Mouse (Mus musculus) liver, embryonic 12.5 days (tissue): Measurements from ENCODE around the gene Cds1. TPM values are rescaled to one million over a fixed set of nuclear protein-coding genes. Genes with fewer than 3 reads are reported as not detected.
A peak's percentile ranks its signal among the peaks of the same experiment; 100 is the strongest.

ENCODE experiments used
- ATAC-seq: fragments of 200-750 bp; cut with Nextera tagmentation; 2 replicates; pipeline ENCODE4 v1.8.0; 2017; ENCODE audit warnings: moderate number of reproducible peaks, mild to moderate bottlenecking, moderate library complexity
- H3K27ac ChIP-seq: fragments of 300-500 bp; sonication (generic); 2 replicates; pipeline ENCODE4 v1.5.1; 2016; ENCODE audit warnings: mild to moderate bottlenecking
- H3K27me3 ChIP-seq: fragments of 300-500 bp; sonication (generic); replicated peaks from 2 replicates; pipeline ENCODE4 v1.6.1; 2016; ENCODE audit warnings: mild to moderate bottlenecking, moderate library complexity
- H3K36me3 ChIP-seq: fragments of 300-500 bp; sonication (generic); 2 replicates; pipeline ENCODE4 v1.6.1; 2016; ENCODE audit warnings: mild to moderate bottlenecking, moderate library complexity
- H3K4me1 ChIP-seq: fragments of 300-500 bp; sonication (generic); 2 replicates; pipeline ENCODE4 v1.6.1; 2016
- H3K4me2 ChIP-seq: fragments of 300-500 bp; sonication (generic); 2 replicates; pipeline ENCODE4 v1.6.1; 2016; ENCODE audit warnings: mild to moderate bottlenecking, moderate library complexity
- H3K4me3 ChIP-seq: fragments of 300-500 bp; sonication (generic); 2 replicates; pipeline ENCODE4 v1.5.1; 2016; ENCODE audit warnings: mild to moderate bottlenecking, moderate library complexity
- H3K9ac ChIP-seq: fragments of 300-500 bp; sonication (generic); 2 replicates; pipeline ENCODE4 v1.6.1; 2016; ENCODE audit warnings: mild to moderate bottlenecking, moderate library complexity
- H3K9me3 ChIP-seq: fragments of 300-500 bp; sonication (generic); replicated peaks from 2 replicates; pipeline ENCODE4 v1.6.1; 2016; ENCODE audit warnings: mild to moderate bottlenecking, moderate library complexity
- WGBS: fragments of 180-500 bp; shearing (Covaris S2); methylation state at CpG from one replicate; pipeline ENCODE4 v1.1.7; 2016; ENCODE audit not compliant: insufficient replicate concordance; 5-methylcytosine and 5-hydroxymethylcytosine counted together
- polyA plus RNA-seq: library from polyadenylated mRNA; unstranded; fragments of >200 nt; fragmentation: Nextera tagmentation; extraction: Ambion mirVana; gene quantifications from 2 replicates; pipeline ENCODE4 v1.2.1, GENCODE M21; 2016

Gene Cds1
- polyA plus RNA-seq, 1 experiment from 2014 or later, result 0.68 TPM

DNA sequence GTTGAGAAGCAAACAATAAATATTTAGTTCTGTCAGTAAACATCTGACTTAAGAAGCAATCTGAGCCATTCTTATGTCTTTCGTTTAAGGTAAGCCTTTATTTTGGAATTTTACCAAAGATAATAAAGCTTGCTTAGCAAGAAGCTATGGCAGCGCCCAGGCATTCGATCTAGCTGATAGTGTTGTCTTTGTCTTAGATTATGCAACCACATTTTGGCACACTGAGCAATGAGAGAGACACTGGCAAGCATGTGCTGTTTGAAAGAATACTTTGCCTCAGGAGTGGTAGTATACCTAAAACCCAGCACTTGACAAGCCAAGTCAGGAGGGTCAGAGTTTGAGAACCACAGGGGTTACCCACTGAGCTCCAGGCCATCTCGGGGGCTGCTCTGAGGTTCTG lies 16.0 kb downstream of the Cds1 start:
- H3K9ac ChIP-seq, result no peak overlapping the region
- no peaks in the 10 kb centered on the region for H3K9me3 ChIP-seq
- 71% methylated on average over 4 of the region's 4 CpGs for WGBS
- H3K4me2 ChIP-seq, result no peak overlapping the region
- no peaks in the 10 kb centered on the region for H3K27me3 ChIP-seq
- ATAC-seq, result no peak
- no peak overlapping the region for H3K4me3 ChIP-seq
- H3K4me1 ChIP-seq, result no peaks in the 10 kb centered on the region
- no peaks in the 10 kb centered on the region for H3K36me3 ChIP-seq
- H3K27ac ChIP-seq, result no peak overlapping the region

DNA sequence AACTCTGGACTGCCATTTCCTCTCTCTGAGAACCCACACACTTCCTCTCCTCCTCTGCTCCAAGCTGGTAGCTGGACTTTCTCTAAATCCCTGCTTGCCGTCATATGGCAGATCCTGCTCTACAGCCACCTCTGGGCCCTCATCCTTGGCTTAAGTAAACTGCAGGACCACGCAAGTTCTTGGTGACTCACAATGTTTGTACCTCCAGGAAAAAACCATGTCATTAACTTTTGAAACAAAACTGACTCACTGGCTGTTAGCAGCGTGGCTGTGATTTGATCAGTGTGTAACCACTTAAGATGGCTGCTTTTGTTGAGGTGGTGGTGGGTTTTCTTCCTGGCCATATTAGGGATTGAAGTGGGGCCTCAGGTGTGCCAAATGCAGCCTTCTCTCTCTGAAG lies 19.4 kb downstream of the Cds1 start:
- no peak overlapping the region for H3K27ac ChIP-seq
- no peak for ATAC-seq
- H3K36me3 ChIP-seq, result no peaks in the 10 kb centered on the region
- 69% methylated on average over 3 of the region's 3 CpGs for WGBS
- no peaks in the 10 kb centered on the region for H3K4me1 ChIP-seq
- no peaks in the 10 kb centered on the region for H3K9me3 ChIP-seq
- no peak overlapping the region for H3K4me2 ChIP-seq
- H3K9ac ChIP-seq, result no peak overlapping the region
- H3K4me3 ChIP-seq, result no peak overlapping the region
- H3K27me3 ChIP-seq, result no peaks in the 10 kb centered on the region

DNA sequence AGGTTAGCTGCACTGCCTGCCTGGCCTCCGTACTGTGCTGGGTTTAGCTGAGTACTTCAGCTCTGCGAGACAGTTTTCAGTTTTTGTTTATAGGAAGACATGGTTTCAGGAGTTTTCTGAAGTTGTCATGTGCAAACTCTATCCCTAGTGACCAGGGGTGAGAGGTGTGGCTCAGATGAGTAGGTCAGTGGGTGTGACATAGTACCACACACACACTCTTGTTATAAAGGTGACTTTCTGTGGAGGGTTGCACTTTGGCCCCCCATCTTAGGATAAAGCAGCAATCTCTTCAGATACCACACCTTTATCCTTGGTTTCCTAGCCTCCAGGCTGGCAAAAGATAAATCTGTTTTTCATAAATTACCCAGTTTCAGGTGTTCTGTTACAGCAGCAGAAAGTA lies 19.9 kb downstream of the Cds1 start:
- no peak overlapping the region for H3K4me3 ChIP-seq
- no peak overlapping the region for H3K27ac ChIP-seq
- H3K4me2 ChIP-seq, result no peak overlapping the region
- no peaks in the 10 kb centered on the region for H3K4me1 ChIP-seq
- no peaks in the 10 kb centered on the region for H3K9me3 ChIP-seq
- WGBS, result 80% methylated on average over 2 of the region's 2 CpGs
- no peaks in the 10 kb centered on the region for H3K36me3 ChIP-seq
- ATAC-seq, result no peak
- H3K27me3 ChIP-seq, result no peaks in the 10 kb centered on the region
- H3K9ac ChIP-seq, result no peak overlapping the region

DNA sequence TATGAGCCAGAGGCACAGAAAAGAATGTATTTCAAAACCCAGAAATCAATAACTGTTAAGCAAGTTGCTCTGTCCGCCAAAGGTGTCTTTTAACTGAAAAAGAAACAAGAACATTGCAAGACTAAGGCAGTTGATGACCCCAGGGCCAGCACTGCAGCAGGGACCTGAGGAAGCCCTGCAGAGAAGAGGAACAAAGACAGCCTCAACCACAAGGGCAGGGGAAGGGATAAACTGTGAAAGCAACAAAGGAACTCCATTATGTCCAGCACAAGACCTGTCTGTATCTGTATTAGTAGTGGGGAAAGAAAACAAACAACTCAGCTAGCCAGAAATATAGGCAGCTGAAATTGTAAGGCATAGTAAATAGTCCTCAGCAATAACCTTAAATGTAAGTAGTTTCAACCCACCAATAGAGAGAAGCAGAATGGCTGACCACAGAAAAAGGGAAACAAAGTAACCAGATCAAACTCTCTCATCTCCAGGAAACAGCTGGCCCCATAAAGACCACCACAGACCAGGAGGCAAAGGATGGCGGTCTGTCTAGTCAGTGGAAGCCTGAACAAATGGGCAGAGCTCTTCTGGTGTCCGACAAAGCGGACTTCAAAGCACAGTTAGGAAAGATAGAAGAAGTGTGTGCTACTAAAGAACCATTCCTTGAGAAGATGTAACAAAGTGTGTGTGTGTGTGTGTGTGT lies 21.1 kb downstream of the Cds1 start:
- H3K9me3 ChIP-seq, result no peaks in the 10 kb centered on the region
- ATAC-seq, result no peak
- H3K27ac ChIP-seq, result no peak overlapping the region
- no peak overlapping the region for H3K9ac ChIP-seq
- H3K36me3 ChIP-seq, result no peaks in the 10 kb centered on the region
- H3K4me3 ChIP-seq, result no peak overlapping the region
- H3K4me2 ChIP-seq, result no peak overlapping the region
- H3K27me3 ChIP-seq, result no peaks in the 10 kb centered on the region
- 38% methylated on average over 4 of the region's 4 CpGs for WGBS
- H3K4me1 ChIP-seq, result no peaks in the 10 kb centered on the region

DNA sequence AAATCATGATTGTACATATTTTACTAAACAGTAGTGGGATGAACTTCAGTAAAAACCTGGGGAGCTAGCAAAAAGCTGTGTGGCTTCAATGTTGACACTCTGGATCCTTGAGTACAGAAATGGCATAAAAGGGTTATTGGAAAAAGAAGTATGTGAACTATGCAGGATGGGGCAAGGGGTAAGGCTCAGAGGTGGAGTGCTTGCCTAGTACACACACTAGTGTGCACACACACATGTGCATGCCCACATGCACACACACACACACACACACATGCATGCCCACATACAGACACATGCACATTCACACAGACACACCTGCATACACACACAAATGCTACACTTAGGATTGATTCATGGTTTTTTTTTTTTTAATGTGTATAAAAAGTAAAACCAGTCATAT lies 24.8 kb downstream of the Cds1 start:
- Histone ChIP-seq H3K9me3 (no peaks in the 10 kb centered on the region), H3K9ac (no peak overlapping the region), H3K36me3 (no peaks in the 10 kb centered on the region), H3K4me3 (no peak overlapping the region), H3K27ac (no peak overlapping the region), H3K4me2 (no peak overlapping the region), H3K27me3 (no peaks in the 10 kb centered on the region), H3K4me1 (no peaks in the 10 kb centered on the region)
- no peak for ATAC-seq

DNA sequence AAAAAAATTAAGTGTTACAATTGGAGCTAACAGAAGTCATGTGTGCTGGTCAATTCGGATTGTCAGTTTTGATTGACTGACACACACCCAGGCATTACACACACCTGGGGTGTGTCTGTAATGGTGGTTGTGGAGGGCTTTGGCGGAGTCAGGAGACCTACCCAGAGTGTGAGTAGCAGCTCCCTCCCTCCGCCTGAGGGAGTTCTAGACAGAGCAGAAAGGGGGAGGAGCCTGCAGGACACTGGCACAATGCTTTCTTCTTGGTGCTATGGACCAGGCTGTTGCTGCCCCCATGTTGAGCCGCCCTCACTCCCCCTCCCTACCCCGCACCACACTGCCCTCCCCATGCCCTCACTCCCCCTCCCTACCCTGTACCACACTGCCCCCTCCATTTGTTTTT lies 25.6 kb downstream of the Cds1 start:
- H3K4me3 ChIP-seq, result no peak overlapping the region
- 54% methylated on average over 5 of the region's 5 CpGs for WGBS
- no peak overlapping the region for H3K27ac ChIP-seq
- no peaks in the 10 kb centered on the region for H3K27me3 ChIP-seq
- no peak overlapping the region for H3K9ac ChIP-seq
- no peaks in the 10 kb centered on the region for H3K36me3 ChIP-seq
- no peaks in the 10 kb centered on the region for H3K9me3 ChIP-seq
- H3K4me2 ChIP-seq, result no peak overlapping the region
- ATAC-seq, result peak; percentile 52; the same call in 1 of the 2 replicates
- no peaks in the 10 kb centered on the region for H3K4me1 ChIP-seq

DNA sequence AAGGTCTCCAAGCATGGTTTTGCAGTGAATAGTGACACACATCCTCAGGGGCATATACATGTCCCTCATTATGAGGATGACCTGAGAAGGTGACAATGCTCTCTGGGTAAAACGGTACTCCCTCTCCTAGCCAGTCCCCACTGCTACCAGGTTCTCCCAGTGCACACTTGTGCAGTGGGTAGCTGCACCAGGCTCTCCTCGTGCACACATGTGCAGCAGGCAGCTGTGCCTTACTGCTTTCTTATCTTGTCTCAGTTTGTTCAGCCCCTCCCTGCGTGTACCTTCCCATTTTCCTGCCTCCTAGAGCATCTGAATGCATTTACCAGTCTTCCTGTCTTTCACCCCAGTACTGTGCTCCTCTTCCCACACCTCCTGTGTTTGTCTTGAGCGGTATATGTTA lies 27.7 kb downstream of the Cds1 start:
- H3K36me3 ChIP-seq, result no peaks in the 10 kb centered on the region
- no peak overlapping the region for H3K27ac ChIP-seq
- 35% methylated on average over 4 of the region's 4 CpGs for WGBS
- no peak overlapping the region for H3K4me2 ChIP-seq
- H3K4me3 ChIP-seq, result no peak overlapping the region
- no peak for ATAC-seq
- H3K9me3 ChIP-seq, result no peaks in the 10 kb centered on the region
- H3K4me1 ChIP-seq, result no peaks in the 10 kb centered on the region
- H3K9ac ChIP-seq, result no peak overlapping the region
- no peaks in the 10 kb centered on the region for H3K27me3 ChIP-seq

DNA sequence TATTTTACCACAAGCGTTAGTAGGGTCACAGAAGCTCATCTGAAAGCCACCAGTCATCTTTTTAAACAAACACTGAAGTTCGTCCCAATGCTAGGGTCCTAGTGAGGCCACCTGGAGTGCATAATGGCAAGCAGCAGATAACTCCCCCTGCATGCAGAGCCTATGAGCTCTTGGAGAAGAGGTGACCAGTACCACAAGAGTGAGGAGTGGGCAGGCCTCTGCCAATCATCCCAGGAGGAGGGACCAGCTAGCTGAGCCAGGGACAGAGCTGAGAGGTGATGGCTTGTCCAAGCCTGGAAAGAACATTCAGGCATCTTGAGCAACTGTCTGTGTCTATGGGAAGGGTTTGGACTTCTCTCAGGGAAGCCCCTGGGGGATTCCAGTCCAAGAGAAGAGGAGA lies 37.0 kb downstream of the Cds1 start:
- H3K4me2 ChIP-seq, result no peak overlapping the region
- no peaks in the 10 kb centered on the region for H3K4me1 ChIP-seq
- no peaks in the 10 kb centered on the region for H3K9me3 ChIP-seq
- H3K9ac ChIP-seq, result no peak overlapping the region
- no peak overlapping the region for H3K27ac ChIP-seq
- no peaks in the 10 kb centered on the region for H3K36me3 ChIP-seq
- WGBS, result 66% methylated on average over 2 of the region's 2 CpGs
- ATAC-seq, result no peak
- H3K27me3 ChIP-seq, result no peaks in the 10 kb centered on the region
- no peak overlapping the region for H3K4me3 ChIP-seq

DNA sequence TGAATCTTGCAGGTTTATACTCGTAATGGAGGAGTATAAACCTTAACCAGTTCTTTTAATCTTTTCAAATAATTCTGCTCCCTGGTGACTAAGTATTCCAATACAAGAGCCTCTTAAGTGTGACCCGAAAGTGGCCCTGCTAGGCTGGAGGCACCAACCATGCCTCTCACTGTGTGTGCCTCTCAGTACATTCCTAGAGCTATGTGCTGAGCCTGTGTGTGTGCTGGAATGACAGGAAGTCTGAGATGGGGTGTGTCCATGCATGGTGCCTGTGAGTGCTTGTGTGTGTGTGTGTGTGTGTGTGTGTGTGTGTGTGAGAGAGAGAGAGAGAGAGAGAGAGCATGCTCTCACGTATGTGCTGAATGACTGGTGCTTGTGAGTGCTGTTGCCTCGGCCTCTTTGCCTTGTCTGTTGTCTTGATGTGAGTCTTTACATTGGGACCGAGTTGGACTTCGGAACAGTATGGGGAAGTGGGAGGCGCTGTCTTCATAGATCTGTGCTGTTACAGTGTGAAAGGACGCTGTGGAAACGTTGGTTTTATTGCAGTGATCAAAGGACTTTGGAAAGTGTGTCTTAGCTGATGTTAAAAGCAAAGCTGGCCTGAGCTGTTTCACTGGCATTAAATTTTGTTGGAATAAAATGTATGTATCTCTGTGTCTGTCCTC lies 37.6 kb downstream of the Cds1 start:
- Histone ChIP-seq H3K4me3 (no peak overlapping the region), H3K9ac (no peak overlapping the region), H3K4me1 (no peaks in the 10 kb centered on the region), H3K4me2 (no peak overlapping the region), H3K27ac (no peak overlapping the region), H3K36me3 (no peaks in the 10 kb centered on the region), H3K9me3 (no peaks in the 10 kb centered on the region), H3K27me3 (no peaks in the 10 kb centered on the region)
- no peak for ATAC-seq
- 65% methylated on average over 9 of the region's 9 CpGs for WGBS

DNA sequence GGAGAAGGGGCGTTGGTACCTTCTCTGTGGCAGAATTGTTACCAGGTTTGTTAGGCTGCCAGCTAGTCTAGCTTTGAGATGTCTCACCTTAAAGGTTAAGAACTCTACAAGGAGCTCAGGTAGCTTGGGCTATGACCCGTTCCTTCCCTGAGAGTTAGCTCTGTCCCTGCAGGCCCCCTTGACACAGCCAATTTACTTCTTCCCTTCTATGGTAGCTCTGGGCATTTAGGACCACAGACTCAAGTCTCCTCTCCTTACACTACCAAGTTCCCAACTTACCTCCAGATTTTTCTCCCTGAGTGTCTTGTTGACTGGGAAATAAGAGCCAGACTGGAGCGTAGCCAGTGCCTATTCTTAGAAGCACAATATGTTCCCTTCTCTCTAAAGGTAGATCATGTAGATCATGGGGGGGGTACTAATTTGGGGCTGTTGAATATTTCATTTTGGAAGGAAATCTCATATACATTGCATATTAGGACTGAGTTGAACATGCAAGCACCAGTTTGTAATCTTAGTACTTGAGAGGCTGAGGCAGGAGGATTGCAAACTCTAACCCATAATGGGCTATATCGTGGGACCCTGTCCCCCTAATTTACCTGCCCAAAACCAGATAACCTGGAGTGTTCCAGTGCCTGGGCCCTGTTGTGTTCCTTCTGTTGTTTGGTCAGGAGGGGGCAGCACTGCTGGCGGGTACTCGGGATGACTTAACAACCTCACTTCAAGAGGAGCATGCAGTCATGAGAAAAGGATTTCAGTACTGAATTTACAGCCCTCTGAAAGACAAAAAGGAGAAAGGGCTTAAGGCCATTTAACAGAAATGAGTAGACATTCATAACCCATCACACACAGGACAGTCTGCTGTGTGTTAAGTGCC lies 46.6 kb downstream of the Cds1 start:
- Histone ChIP-seq H3K4me1 (no peaks in the 10 kb centered on the region), H3K27me3 (no peaks in the 10 kb centered on the region), H3K4me3 (no peak overlapping the region), H3K4me2 (no peak overlapping the region), H3K27ac (no peak overlapping the region), H3K9ac (no peak overlapping the region), H3K36me3 (no peaks in the 10 kb centered on the region), H3K9me3 (no peaks in the 10 kb centered on the region)
- 68% methylated on average over 6 of the region's 6 CpGs for WGBS
- ATAC-seq, result no peak

DNA sequence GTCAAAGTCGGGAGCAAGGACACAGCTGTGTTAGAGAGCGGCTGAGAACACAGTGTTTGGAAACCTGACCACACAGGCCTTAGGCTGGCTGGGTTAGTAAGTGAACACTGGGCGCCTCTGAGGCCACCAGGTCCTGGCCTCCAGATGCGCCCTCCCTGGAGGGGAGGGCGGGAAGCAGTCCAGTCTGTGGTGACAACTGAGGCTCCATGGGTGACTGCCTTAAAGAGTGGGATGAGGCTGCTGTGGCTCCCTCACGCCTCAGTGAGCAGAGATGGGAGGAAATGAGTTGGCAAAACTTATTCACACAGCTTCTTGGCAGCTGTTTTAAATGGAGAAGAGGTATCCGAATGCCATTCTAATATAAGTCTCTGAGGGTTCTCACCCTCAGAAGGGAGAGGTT lies 51.9 kb downstream of the Cds1 start:
- Histone ChIP-seq H3K9ac (no peak overlapping the region), H3K27ac (no peak overlapping the region), H3K4me3 (no peak overlapping the region), H3K36me3 (no peaks in the 10 kb centered on the region), H3K9me3 (no peaks in the 10 kb centered on the region), H3K4me2 (no peak overlapping the region), H3K27me3 (peaks cover 17% of the 10 kb centered on the region; the same call in 1 of the 2 replicates), H3K4me1 (peaks cover 4% of the 10 kb centered on the region; the same call in 1 of the 2 replicates)
- ATAC-seq, result no peak
- 44% methylated on average over 7 of the region's 7 CpGs for WGBS

DNA sequence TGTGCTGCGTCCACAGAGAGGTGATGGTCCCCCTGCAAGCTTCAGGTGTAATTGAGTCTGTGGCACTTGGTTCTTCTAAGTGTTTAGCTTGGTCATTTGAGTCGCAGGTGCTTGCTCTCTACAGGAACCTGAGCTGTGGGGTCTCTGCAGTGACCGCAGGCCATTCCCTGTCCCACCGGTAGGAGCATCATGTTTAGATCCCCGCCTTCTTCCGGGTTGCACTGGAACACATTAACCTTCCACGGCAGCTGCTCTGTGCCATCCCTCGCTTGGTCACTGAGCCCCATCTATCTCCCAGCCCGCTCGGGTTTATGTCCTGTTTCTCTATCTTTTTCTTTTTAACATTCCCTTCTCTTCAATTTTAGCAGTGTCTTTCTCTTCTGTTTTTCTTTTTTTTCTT lies 54.3 kb downstream of the Cds1 start:
- H3K27me3 ChIP-seq, result peaks cover 34% of the 10 kb centered on the region; the same call in 1 of the 2 replicates
- no peak for ATAC-seq
- H3K9me3 ChIP-seq, result no peaks in the 10 kb centered on the region
- H3K4me1 ChIP-seq, result peaks cover 4% of the 10 kb centered on the region; the same call in 1 of the 2 replicates
- no peak overlapping the region for H3K4me3 ChIP-seq
- H3K36me3 ChIP-seq, result no peaks in the 10 kb centered on the region
- H3K9ac ChIP-seq, result no peak overlapping the region
- H3K27ac ChIP-seq, result no peak overlapping the region
- no peak overlapping the region for H3K4me2 ChIP-seq
- WGBS, result 56% methylated on average over 10 of the region's 10 CpGs
